Mouse (Mus musculus) hindbrain, postnatal 0 days (tissue): ENCODE measurements around the gene Lias. TPM values are rescaled to one million over a fixed set of nuclear protein-coding genes. Genes with fewer than 3 reads are reported as not detected.

ENCODE experiments used
- ATAC-seq: fragments of 200-750 bp; cut with Nextera tagmentation; 2 replicates; pipeline ENCODE4 v1.8.0; 2017; ENCODE audit warnings: mild to moderate bottlenecking, moderate TSS enrichment, moderate library complexity
- DNase-seq: peaks from one replicate; pipeline ENCODE4 v3.0.0-alpha.2; 2015; ENCODE audit warnings: low spot score
- H3K27ac ChIP-seq: fragments of 300-500 bp; sonication (generic); 2 replicates; pipeline ENCODE4 v1.5.1; 2014; ENCODE audit warnings: mild to moderate bottlenecking
- H3K27me3 ChIP-seq: fragments of 300-500 bp; sonication (generic); 2 replicates; pipeline ENCODE4 v1.6.1; 2014; ENCODE audit warnings: low read length, mixed read lengths; ENCODE audit not compliant: insufficient read depth
- H3K36me3 ChIP-seq: fragments of 300-500 bp; sonication (generic); 2 replicates; pipeline ENCODE4 v1.6.1; 2014; ENCODE audit warnings: low read length, mixed read lengths; ENCODE audit not compliant: insufficient read depth
- H3K4me1 ChIP-seq: fragments of 300-500 bp; sonication (generic); 2 replicates; pipeline ENCODE4 v1.6.1; 2014; ENCODE audit warnings: antibody characterized with exemption, low read length, mixed read lengths; ENCODE audit not compliant: insufficient read depth
- H3K4me2 ChIP-seq: fragments of 300-500 bp; sonication (generic); 2 replicates; pipeline ENCODE4 v1.6.1; 2014; ENCODE audit warnings: low read depth, mild to moderate bottlenecking, low read length, moderate library complexity, mixed read lengths
- H3K4me3 ChIP-seq: fragments of 300-500 bp; sonication (generic); 2 replicates; pipeline ENCODE4 v1.5.1; 2014; ENCODE audit warnings: low read length
- H3K9ac ChIP-seq: fragments of 300-500 bp; sonication (generic); replicated peaks from 2 replicates; pipeline ENCODE4 v1.6.1; 2014; ENCODE audit warnings: mild to moderate bottlenecking, low read length, moderate library complexity, mixed read lengths
- H3K9me3 ChIP-seq: fragments of 300-500 bp; sonication (generic); 2 replicates; pipeline ENCODE4 v1.6.1; 2016; ENCODE audit warnings: low read length, mixed read lengths
- CTCF ChIP-seq: IDR thresholded peaks from 2 replicates; pipeline ENCODE4 v1.5.1; 2016; ENCODE audit warnings: antibody characterized with exemption, control low read depth, low read depth
- WGBS: fragments of 180-500 bp; shearing (Covaris S2); extraction: QIAGEN DNeasy Blood & Tissue Kit; methylation state at CpG from one replicate; pipeline ENCODE4 v1.1.7; 2014; 5-methylcytosine and 5-hydroxymethylcytosine counted together
- polyA plus RNA-seq: library from polyadenylated mRNA; unstranded; fragments of >200 nt; fragmentation: Nextera tagmentation; extraction: Ambion mirVana; gene quantifications from 2 replicates; pipeline ENCODE4 v1.2.1, GENCODE M21; 2015
- total RNA-seq: library from RNA; depleted of rRNA; stranded (reverse); fragments of >200 nt; gene quantifications from 2 replicates; pipeline ENCODE4 v1.2.3, GENCODE M21; 2014; rRNA removed

Lias gene
- total and polyA plus RNA-seq, 2 experiments from 2014 or later: 19.4 to 66.8 TPM

GRCm38 (mm10) chr5:65457086-65457827 lies 66.0 kb downstream of the Lias start:
- Histone ChIP-seq H3K27ac (no peak overlapping the region), H3K36me3 (peaks cover 9% of the 10 kb centered on the region; the same call in 1 of the 2 replicates), H3K4me2 (no peak overlapping the region), H3K9ac (no peak overlapping the region), H3K4me1 (no peaks in the 10 kb centered on the region), H3K4me3 (no peak overlapping the region), H3K27me3 (no peaks in the 10 kb centered on the region), H3K9me3 (no peaks in the 10 kb centered on the region)
- TF ChIP-seq CTCF: no peak
- WGBS: 69% methylated on average over 7 of the region's 7 CpGs
- no peak for ATAC-seq
- no peak for DNase-seq

GRCm38 (mm10) chr5:65457846-65458245 lies 66.5 kb downstream of the Lias start:
- no peak overlapping the region for H3K27ac ChIP-seq
- no peak overlapping the region for H3K4me2 ChIP-seq
- no peak overlapping the region for H3K9ac ChIP-seq
- peaks cover 9% of the 10 kb centered on the region; the same call in 1 of the 2 replicates for H3K36me3 ChIP-seq
- H3K27me3 ChIP-seq: no peaks in the 10 kb centered on the region
- no peaks in the 10 kb centered on the region for H3K9me3 ChIP-seq
- H3K4me3 ChIP-seq: no peak overlapping the region
- no peaks in the 10 kb centered on the region for H3K4me1 ChIP-seq
- WGBS: 81% methylated on average over 5 of the region's 5 CpGs
- no peak for TF ChIP-seq CTCF
- DNase-seq: no peak
- ATAC-seq: no peak

DNA sequence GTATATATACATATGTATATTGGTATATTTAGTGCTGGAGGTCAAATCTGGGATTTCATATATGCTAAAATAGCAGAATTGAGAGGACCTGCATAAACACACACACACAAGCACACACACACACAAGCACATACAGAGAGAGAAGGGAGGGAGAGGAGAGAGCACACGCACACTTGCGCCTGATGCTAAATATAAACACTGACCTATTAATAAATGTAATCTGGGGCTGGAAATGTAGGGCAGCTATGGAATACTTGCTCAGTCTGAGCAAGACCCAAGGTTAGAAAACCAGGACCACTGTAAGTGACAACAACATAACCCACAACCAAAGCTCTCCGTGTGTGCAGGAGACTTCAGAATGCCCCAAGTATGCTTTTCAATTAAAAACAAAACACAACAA lies 68.2 kb downstream of the Lias start:
- no peaks in the 10 kb centered on the region for H3K4me1 ChIP-seq
- no peak overlapping the region for H3K9ac ChIP-seq
- ATAC-seq: no peak; the same call in 1 of the 2 replicates
- 82% methylated on average over 3 of the region's 3 CpGs for WGBS
- TF ChIP-seq CTCF: no peak
- no peak for DNase-seq
- peaks cover 9% of the 10 kb centered on the region; the same call in 1 of the 2 replicates for H3K36me3 ChIP-seq
- H3K4me2 ChIP-seq: no peak overlapping the region
- no peak overlapping the region for H3K27ac ChIP-seq
- H3K4me3 ChIP-seq: no peak overlapping the region
- no peaks in the 10 kb centered on the region for H3K27me3 ChIP-seq
- no peaks in the 10 kb centered on the region for H3K9me3 ChIP-seq

Other genes starting within 250 kb of the Lias start
- gene Wdr19, start 191.8 kb upstream of the Lias start, total RNA-seq: 11.1 and 12.9 TPM in 2 replicates
- gene Wdr19, start 191.8 kb upstream of the Lias start, polyA plus RNA-seq: 8.1 and 9.6 TPM in 2 replicates
- gene Rfc1, start 55.8 kb upstream of the Lias start, total RNA-seq: 18.6 and 26.0 TPM in 2 replicates
- gene Rfc1, start 55.8 kb upstream of the Lias start, polyA plus RNA-seq: 31.2 and 33.0 TPM in 2 replicates
- 0.14 TPM in 1 of 2 replicates, not detected in the other for gene Klb, start 43.2 kb upstream of the Lias start, total RNA-seq
- gene Klb, start 43.2 kb upstream of the Lias start, polyA plus RNA-seq: 0.09 and 0.13 TPM in 2 replicates
- 890 and 1,017 TPM in 2 replicates for gene Rpl9, start 53 bp upstream of the Lias start, total RNA-seq
- gene Rpl9, start 53 bp upstream of the Lias start, polyA plus RNA-seq: 640 and 652 TPM in 2 replicates
- gene Ugdh, start 44.5 kb downstream of the Lias start, total RNA-seq: 15.0 and 18.8 TPM in 2 replicates
- gene Ugdh, start 44.5 kb downstream of the Lias start, polyA plus RNA-seq: 30.7 and 32.1 TPM in 2 replicates
- not detected in 2 replicates for gene Gm43552, start 101.3 kb downstream of the Lias start, total RNA-seq
- gene Gm43552, start 101.3 kb downstream of the Lias start, polyA plus RNA-seq: not detected in 2 replicates
- 153 and 155 TPM in 2 replicates for gene Smim14, start 145.7 kb downstream of the Lias start, total RNA-seq
- 200 and 229 TPM in 2 replicates for gene Smim14, start 145.7 kb downstream of the Lias start, polyA plus RNA-seq
- 36.5 and 41.9 TPM in 2 replicates for gene Ube2k, start 145.7 kb downstream of the Lias start, total RNA-seq
- gene Ube2k, start 145.7 kb downstream of the Lias start, polyA plus RNA-seq: 199 and 204 TPM in 2 replicates